Mouse (Mus musculus) liver, embryonic 15.5 days (tissue): ENCODE data around the gene Ms4a6d. TPM values are rescaled to one million over a fixed set of nuclear protein-coding genes. Genes with fewer than 3 reads are reported as not detected.
"Not testable (repeated sequence)": the region's sequence is repeated elsewhere in the genome, so short reads cannot be mapped to it uniquely, and the experiment has no call there.

Experiments used
- ATAC-seq: fragments of 200-750 bp; cut with Nextera tagmentation; 2 replicates; pipeline ENCODE4 v1.8.0; 2017; ENCODE audit warnings: moderate number of reproducible peaks, mild to moderate bottlenecking, moderate library complexity; ENCODE audit not compliant: insufficient read depth
- H3K27ac ChIP-seq: fragments of 300-500 bp; sonication (generic); replicated peaks from 2 replicates; pipeline ENCODE4 v1.5.1; 2015; ENCODE audit warnings: mild to moderate bottlenecking, inconsistent platforms
- H3K27me3 ChIP-seq: fragments of 300-500 bp; sonication (generic); 2 replicates; pipeline ENCODE4 v1.6.1; 2015; ENCODE audit warnings: mild to moderate bottlenecking, inconsistent platforms
- H3K36me3 ChIP-seq: fragments of 300-500 bp; sonication (generic); replicated peaks from 2 replicates; pipeline ENCODE4 v1.6.1; 2015; ENCODE audit warnings: moderate library complexity, mild to moderate bottlenecking, inconsistent platforms
- H3K4me1 ChIP-seq: fragments of 300-500 bp; sonication (generic); replicated peaks from 2 replicates; pipeline ENCODE4 v1.6.1; 2015; ENCODE audit warnings: inconsistent platforms
- H3K4me2 ChIP-seq: fragments of 300-500 bp; sonication (generic); 2 replicates; pipeline ENCODE4 v1.6.1; 2015; ENCODE audit warnings: moderate library complexity, mild to moderate bottlenecking, inconsistent platforms
- H3K4me3 ChIP-seq: fragments of 300-500 bp; sonication (generic); replicated peaks from 2 replicates; pipeline ENCODE4 v1.5.1; 2015; ENCODE audit warnings: mild to moderate bottlenecking, inconsistent platforms
- H3K9ac ChIP-seq: fragments of 300-500 bp; sonication (generic); 2 replicates; pipeline ENCODE4 v1.6.1; 2015; ENCODE audit warnings: moderate library complexity, mild to moderate bottlenecking, inconsistent platforms
- H3K9me3 ChIP-seq: fragments of 300-500 bp; sonication (generic); replicated peaks from 2 replicates; pipeline ENCODE4 v1.6.1; 2016; ENCODE audit warnings: inconsistent platforms
- WGBS: fragments of 180-500 bp; shearing (Covaris S2); methylation state at CpG from one replicate; pipeline ENCODE4 v1.1.7; 2015; ENCODE audit warnings: mixed read lengths; ENCODE audit not compliant: insufficient replicate concordance; 5-methylcytosine and 5-hydroxymethylcytosine counted together
- polyA plus RNA-seq: library from polyadenylated mRNA; unstranded; fragments of >200 nt; fragmentation: Nextera tagmentation; extraction: Ambion mirVana; gene quantifications from 2 replicates; pipeline ENCODE4 v1.2.1, GENCODE M21; 2015

The Ms4a6d gene
- polyA plus RNA-seq, 1 experiment from 2014 or later: 4.8 TPM

DNA sequence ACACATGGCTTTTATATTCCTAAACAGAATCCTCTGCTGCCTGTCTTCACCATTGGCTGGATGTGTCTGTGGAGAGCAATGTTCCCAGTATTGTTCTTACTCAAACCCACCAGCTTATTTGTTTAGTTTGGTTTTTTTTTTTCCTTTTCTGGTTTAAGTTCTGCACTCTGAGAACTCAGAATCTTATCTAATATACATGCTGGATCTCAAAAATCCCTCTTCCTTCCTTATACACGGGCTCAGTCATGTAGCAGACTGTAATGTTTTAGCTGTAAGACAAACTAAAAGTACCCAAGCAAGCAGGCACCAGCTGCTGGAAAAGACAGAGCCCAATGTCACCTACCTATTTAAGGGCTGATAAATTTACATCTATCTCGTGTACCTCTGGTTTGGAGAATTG is 10.2 kb upstream of the Ms4a6d start:
- peaks cover 22% of the 10 kb centered on the region for H3K4me1 ChIP-seq
- no peak overlapping the region for H3K9ac ChIP-seq
- no peak overlapping the region for H3K4me3 ChIP-seq
- no peaks in the 10 kb centered on the region for H3K9me3 ChIP-seq
- H3K4me2 ChIP-seq: no peak overlapping the region
- H3K36me3 ChIP-seq: no peaks in the 10 kb centered on the region
- H3K27ac ChIP-seq: no peak overlapping the region; the same call in 1 of the 2 replicates
- no peaks in the 10 kb centered on the region for H3K27me3 ChIP-seq
- no peak for ATAC-seq
- WGBS: 25% methylated on average over 2 of the region's 2 CpGs

GRCm38 (mm10) chr19:11613776-11614443 is 9.3 kb upstream of the Ms4a6d start:
- H3K9ac ChIP-seq: no peak overlapping the region
- no peak for ATAC-seq
- no peak overlapping the region for H3K4me3 ChIP-seq

GRCm38 (mm10) chr19:11613084-11613483 is 8.4 kb upstream of the Ms4a6d start:
- Histone ChIP-seq H3K4me2 (no peak overlapping the region), H3K9me3 (no peaks in the 10 kb centered on the region)

More at GRCm38 (mm10) chr19:11613776-11614443, 9.3 kb upstream of the Ms4a6d start:
- Histone ChIP-seq H3K4me1 (peaks cover 21% of the 10 kb centered on the region), H3K9me3 (no peaks in the 10 kb centered on the region), H3K4me2 (no peak overlapping the region), H3K36me3 (no peaks in the 10 kb centered on the region), H3K27me3 (no peaks in the 10 kb centered on the region), H3K27ac (no peak overlapping the region)
- 31% methylated on average over 8 of the region's 8 CpGs for WGBS

GRCm38 (mm10) chr19:11612293-11612692 is 7.6 kb upstream of the Ms4a6d start:
- no peak overlapping the region for H3K27ac ChIP-seq
- H3K4me2 ChIP-seq: no peak overlapping the region
- no peaks in the 10 kb centered on the region for H3K27me3 ChIP-seq
- peaks cover 11% of the 10 kb centered on the region for H3K4me1 ChIP-seq
- H3K36me3 ChIP-seq: no peaks in the 10 kb centered on the region
- no peak for ATAC-seq
- no peak overlapping the region for H3K4me3 ChIP-seq
- no peaks in the 10 kb centered on the region for H3K9me3 ChIP-seq
- 22% methylated on average over 2 of the region's 2 CpGs for WGBS
- H3K9ac ChIP-seq: no peak overlapping the region

More at GRCm38 (mm10) chr19:11613084-11613483, 8.4 kb upstream of the Ms4a6d start:
- H3K4me3 ChIP-seq: no peak overlapping the region
- no peaks in the 10 kb centered on the region for H3K36me3 ChIP-seq
- H3K9ac ChIP-seq: no peak overlapping the region
- WGBS: 13% methylated on average over 1 of the region's 1 CpGs
- no peak overlapping the region for H3K27ac ChIP-seq
- no peaks in the 10 kb centered on the region for H3K27me3 ChIP-seq
- ATAC-seq: no peak
- peaks cover 13% of the 10 kb centered on the region for H3K4me1 ChIP-seq

DNA sequence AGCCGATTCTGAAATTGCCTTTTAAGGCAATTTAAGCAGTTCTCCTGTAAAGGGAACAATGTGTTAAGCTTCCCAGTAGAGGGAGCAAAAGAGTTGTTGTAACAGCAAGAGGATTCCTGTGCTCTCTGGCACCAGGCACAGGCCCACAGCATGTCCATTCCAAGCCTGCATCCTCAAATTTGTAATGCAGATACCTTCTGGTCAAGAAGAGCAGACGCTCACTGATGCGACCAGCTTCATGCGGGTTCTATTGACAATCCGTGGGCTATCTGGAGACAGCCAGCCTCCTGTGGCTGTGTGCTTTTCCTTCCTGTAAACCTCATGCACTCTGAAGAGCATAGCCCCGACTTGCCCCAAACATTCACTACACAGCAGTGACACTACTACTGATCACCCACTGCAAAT is 6.9 kb upstream of the Ms4a6d start:
- no peak overlapping the region for H3K27ac ChIP-seq
- no peak for ATAC-seq
- no peaks in the 10 kb centered on the region for H3K27me3 ChIP-seq
- no peaks in the 10 kb centered on the region for H3K9me3 ChIP-seq
- no peak overlapping the region for H3K4me2 ChIP-seq
- H3K36me3 ChIP-seq: no peaks in the 10 kb centered on the region
- H3K9ac ChIP-seq: no peak overlapping the region
- H3K4me3 ChIP-seq: no peak overlapping the region
- WGBS: 8% methylated on average over 6 of the region's 6 CpGs
- peaks cover 11% of the 10 kb centered on the region for H3K4me1 ChIP-seq

GRCm38 (mm10) chr19:11608172-11608571 is 3.5 kb upstream of the Ms4a6d start:
- 0% methylated on average over 1 of the region's 1 CpGs for WGBS

GRCm38 (mm10) chr19:11602026-11602425 is 2.6 kb downstream of the Ms4a6d start:
- no peak overlapping the region for H3K4me2 ChIP-seq
- H3K4me3 ChIP-seq: no peak overlapping the region
- ATAC-seq: no peak
- no peak overlapping the region for H3K9ac ChIP-seq
- H3K4me1 ChIP-seq: no peaks in the 10 kb centered on the region
- H3K27ac ChIP-seq: no peak overlapping the region
- H3K36me3 ChIP-seq: no peaks in the 10 kb centered on the region
- 71% methylated on average over 2 of the region's 2 CpGs for WGBS
- no peaks in the 10 kb centered on the region for H3K9me3 ChIP-seq
- no peaks in the 10 kb centered on the region for H3K27me3 ChIP-seq

More at GRCm38 (mm10) chr19:11608172-11608571, 3.5 kb upstream of the Ms4a6d start:
- Histone ChIP-seq H3K27ac (no peak overlapping the region), H3K9ac (no peak overlapping the region), H3K36me3 (no peaks in the 10 kb centered on the region), H3K4me1 (peaks cover 8% of the 10 kb centered on the region), H3K4me3 (no peak overlapping the region), H3K9me3 (no peaks in the 10 kb centered on the region), H3K4me2 (no peak overlapping the region), H3K27me3 (no peaks in the 10 kb centered on the region)
- no peak for ATAC-seq

- no peak for ATAC-seq
- no peaks in the 10 kb centered on the region for H3K27me3 ChIP-seq
- H3K4me3 ChIP-seq: no peak overlapping the region
- H3K4me2 ChIP-seq: no peak overlapping the region
- WGBS: 62% methylated on average over 3 of the region's 3 CpGs
- H3K9ac ChIP-seq: no peak overlapping the region
- H3K27ac ChIP-seq: no peak overlapping the region
- no peaks in the 10 kb centered on the region for H3K4me1 ChIP-seq
- no peaks in the 10 kb centered on the region for H3K36me3 ChIP-seq
- no peaks in the 10 kb centered on the region for H3K9me3 ChIP-seq
These were observed 3.3 kb downstream of the Ms4a6d start for GRCm38 (mm10) chr19:11601349-11601748.

- 44% methylated on average over 2 of the region's 2 CpGs for WGBS
- no peak overlapping the region for H3K9ac ChIP-seq
- no peak for ATAC-seq
These were observed 14.7 kb downstream of the Ms4a6d start for GRCm38 (mm10) chr19:11589891-11590449.

DNA sequence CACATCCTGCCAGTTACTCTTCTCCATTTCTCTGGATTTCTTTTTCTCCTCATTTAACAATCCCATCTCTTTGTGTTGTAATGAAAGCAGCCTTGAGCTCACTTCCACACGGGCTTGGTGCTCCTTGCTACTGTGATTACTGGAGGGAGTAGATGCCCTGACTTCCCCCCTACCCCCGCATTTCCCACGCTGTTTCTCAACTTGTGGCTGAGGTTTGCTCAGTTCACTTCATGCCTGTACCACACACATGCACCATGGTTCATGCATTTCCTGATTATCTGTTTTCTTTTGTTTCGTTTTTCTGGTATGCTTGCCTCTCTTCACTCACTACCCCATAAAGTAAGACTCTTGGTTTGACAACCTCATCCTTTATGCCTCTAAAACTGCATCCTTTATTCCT is 15.4 kb downstream of the Ms4a6d start:
- no peak for ATAC-seq
- 46% methylated on average over 4 of the region's 4 CpGs for WGBS
- Histone ChIP-seq H3K9ac (no peak overlapping the region), H3K27me3 (no peaks in the 10 kb centered on the region), H3K36me3 (no peaks in the 10 kb centered on the region), H3K4me2 (no peak overlapping the region), H3K9me3 (no peaks in the 10 kb centered on the region), H3K27ac (no peak overlapping the region), H3K4me1 (no peaks in the 10 kb centered on the region), H3K4me3 (no peak overlapping the region)

More at GRCm38 (mm10) chr19:11589891-11590449, 14.7 kb downstream of the Ms4a6d start:
- Histone ChIP-seq H3K4me3 (no peak overlapping the region), H3K9me3 (no peaks in the 10 kb centered on the region), H3K36me3 (no peaks in the 10 kb centered on the region), H3K4me2 (no peak overlapping the region), H3K27me3 (no peaks in the 10 kb centered on the region), H3K4me1 (no peaks in the 10 kb centered on the region), H3K27ac (no peak overlapping the region)

DNA sequence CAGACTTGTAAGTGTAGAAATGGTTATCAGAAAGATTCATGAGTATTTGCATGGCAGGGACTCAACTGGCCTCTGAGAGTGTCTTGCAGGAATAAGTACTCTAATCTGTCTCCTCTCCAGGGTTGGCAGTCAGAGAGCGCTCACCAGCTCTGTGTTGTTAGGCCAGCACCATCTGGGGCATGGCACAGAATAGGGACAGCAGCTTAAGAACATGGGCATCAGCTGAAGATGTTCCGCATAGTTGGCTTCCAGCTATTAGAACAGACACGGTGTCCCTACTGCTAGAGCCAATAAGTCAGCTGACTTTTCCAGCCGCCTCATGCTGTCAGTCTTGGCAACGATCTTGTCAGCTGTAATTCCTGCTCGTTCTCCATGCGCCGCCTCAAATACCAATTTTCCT is 29.7 kb downstream of the Ms4a6d start:
- WGBS: 75% methylated on average over 8 of the region's 8 CpGs
- H3K27ac ChIP-seq: no peak overlapping the region
- H3K4me2 ChIP-seq: no peak overlapping the region
- H3K36me3 ChIP-seq: no peaks in the 10 kb centered on the region
- no peaks in the 10 kb centered on the region for H3K9me3 ChIP-seq
- no peak overlapping the region for H3K4me3 ChIP-seq
- no peak for ATAC-seq
- no peaks in the 10 kb centered on the region for H3K4me1 ChIP-seq
- H3K27me3 ChIP-seq: no peaks in the 10 kb centered on the region
- H3K9ac ChIP-seq: no peak overlapping the region

DNA sequence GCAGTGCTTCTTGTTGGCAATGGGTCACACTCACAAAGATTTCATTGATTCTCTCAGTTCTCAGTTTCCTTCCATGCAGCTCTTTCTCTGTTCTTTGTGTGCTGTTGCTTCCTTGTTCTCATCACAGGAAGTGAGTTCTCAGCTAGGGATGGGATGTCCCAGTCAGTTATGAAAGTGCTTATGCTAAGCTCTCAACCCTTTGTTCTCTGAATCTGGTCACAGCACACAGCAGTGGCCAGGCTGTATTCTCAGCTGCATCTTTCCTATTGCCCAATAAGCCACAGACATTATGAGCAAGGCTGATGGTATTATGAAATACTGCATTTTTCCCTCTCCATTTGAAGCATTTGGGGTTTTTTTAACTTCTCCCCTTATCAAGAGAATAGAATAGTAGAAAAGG is 45.1 kb downstream of the Ms4a6d start:
- not testable (repeated sequence) for H3K27ac ChIP-seq, H3K4me1 ChIP-seq, H3K36me3 ChIP-seq, H3K4me3 ChIP-seq, H3K4me2 ChIP-seq, H3K9me3 ChIP-seq, H3K9ac ChIP-seq, H3K27me3 ChIP-seq, ATAC-seq
